Mouse (Mus musculus) c-Kit-positive CD71-positive TER-119-positive erythroid progenitor cells, embryonic 14.5 days (primary cell): ENCODE results near the gene Olfr668.
"Not testable (repeated sequence)": the region's sequence is repeated elsewhere in the genome, so short reads cannot be mapped to it uniquely, and the experiment has no call there.

Source experiments
- DNase-seq: peaks from one replicate; pipeline ENCODE4 v3.0.0-alpha.2; 2013; ENCODE audit warnings: low spot score

The Olfr668 gene

DNA sequence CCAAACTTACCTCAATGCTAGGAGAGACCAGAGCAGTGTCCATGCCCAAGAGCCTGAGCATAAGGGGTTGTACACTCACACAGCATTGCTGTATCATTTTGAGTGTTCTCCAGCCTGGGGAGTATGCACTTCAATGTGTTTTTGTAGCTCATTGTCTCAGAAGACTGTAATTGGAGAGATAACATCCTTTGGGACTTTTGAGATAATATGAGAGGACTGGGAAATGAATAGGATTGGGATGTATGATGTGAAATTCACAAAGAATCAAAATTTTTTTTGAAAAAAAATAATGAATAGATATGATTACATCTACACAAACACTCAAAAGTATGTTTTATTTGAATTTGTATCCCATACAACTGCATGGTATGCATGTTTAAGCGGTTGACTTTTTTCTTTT, at the start of gene Olfr668:
Olfr668 (minus strand) TSS at position 101 of the 400 bp plus-strand sequence.
- no peak for DNase-seq

DNA sequence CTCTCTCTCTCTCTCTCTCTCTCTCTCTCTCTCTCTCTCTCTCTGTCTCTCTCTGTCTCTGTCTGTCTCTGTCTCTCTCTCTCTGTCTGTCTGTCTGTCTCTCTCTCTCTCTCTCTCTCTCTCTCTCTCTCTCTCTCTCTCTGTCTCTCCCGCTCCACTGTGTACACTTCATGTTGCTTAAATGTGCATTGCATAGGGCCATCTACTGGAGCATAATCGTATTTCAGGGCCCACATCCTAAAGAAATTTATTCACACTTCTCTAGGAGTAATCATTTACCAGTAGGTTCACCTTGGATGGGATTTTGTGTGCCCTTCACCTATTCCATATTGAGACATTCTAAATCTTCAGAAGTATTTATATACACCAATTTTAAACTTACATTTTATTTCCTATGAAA, 44.6 kb upstream of the Olfr668 start:
- DNase-seq, result not testable (repeated sequence)

DNA sequence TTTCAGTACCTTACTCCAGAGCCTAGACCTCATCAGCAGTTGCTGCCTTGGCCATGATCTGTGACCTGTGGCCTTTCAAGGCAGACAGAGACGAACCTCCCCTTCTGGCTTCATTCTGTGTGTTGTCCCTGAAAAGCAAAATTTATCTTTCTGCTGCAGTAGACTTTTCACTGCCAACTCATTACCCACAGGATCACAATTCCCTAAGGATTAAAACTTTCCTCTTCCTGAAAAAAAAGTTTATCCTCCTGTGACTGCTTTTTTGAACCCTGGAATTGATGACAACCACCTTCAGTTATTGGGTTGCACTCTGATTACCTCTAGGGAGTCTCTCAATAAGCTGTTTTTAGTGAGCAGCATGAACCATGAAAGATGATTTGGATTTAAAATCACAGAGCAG, 34.7 kb upstream of the Olfr668 start, which contains the start of gene Olfr670:
Olfr670 (minus strand) TSS at position 101 of the 400 bp plus-strand sequence.
- no peak for DNase-seq

DNA sequence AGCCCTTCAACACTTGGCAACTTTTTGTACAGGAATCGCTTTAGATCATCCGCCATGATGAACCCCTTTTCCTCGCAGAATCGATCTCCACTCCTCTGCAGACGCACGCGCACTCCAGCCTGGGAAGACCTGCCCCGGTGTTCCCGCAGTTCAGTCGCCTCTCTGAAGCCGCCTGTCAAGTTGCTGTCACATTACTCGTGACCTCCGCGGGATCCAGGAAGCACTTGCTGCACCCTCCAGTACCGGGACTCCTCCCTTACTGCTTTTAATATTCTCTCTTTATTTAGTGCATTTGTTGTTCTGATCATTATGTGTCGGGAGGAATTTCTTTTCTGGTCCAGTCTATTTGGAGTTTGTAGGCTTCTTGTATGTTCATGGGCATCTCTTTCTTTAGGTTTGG, 22.4 kb upstream of the Olfr668 start:
- DNase-seq, result not testable (repeated sequence)

DNA sequence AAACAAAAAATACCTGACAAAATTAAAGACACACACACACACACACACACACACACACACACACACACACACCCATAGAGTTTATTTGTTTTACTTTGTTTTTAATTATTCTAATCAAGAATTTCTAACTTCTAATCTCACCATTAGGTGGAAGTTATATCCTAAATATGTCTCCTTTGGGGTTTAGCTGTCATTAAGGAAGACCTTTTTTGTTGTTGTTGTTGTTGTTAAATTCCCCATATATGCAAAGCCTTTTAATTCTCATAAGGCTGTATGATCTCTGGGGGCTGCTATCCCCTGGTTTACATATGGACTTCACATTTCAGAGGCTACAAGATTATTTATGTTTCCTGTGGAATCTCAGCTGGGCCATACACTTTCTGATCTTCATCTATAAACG, 6.1 kb upstream of the Olfr668 start, which contains the start of gene Olfr669:
Olfr669 (plus strand) TSS at position 301 of the 400 bp plus-strand sequence.
- DNase-seq, result no peak

DNA sequence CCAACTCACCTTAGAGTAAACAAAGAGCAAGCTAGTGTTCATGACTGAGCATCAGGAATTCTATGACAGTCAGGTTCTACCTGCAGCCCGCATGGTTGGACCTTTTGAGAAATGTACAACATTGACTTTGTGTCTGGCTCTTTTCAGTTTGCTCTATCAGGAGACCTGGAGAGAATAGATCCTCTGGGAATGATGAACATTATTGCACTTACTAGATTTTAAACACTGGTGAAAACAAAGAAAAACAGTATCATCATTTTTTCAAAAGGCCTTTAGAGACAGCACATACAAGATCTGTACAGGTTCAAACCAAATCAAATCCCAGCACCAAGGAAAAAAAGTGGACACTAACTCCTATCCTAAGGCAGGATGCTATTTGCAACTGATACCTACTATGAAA, 6.5 kb downstream of the Olfr668 start, which contains the start of gene Olfr667:
Olfr667 (minus strand) TSS at position 101 of the 400 bp plus-strand sequence.
- DNase-seq, result no peak

DNA sequence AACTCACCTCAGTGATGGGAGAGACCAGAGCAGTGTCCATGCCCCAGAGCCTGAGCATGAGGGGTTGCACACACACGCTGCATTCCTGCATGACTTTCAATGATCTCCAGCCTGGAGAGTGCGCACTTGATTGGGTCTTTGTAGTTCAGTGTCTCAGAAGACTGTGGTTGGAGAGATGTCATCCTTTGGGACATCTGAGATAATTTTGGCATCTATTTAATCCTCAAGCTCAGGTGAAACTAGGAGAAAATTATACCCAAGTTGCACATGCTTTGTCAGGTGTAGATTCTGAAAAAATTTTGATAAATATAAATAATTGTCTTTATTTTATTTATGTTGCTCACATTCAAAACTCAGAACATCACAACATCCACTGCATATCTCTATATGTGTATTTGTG, 32.0 kb downstream of the Olfr668 start, which contains the start of gene Olfr666:
Olfr666 (minus strand) TSS at position 101 of the 400 bp plus-strand sequence.
- no peak for DNase-seq

DNA sequence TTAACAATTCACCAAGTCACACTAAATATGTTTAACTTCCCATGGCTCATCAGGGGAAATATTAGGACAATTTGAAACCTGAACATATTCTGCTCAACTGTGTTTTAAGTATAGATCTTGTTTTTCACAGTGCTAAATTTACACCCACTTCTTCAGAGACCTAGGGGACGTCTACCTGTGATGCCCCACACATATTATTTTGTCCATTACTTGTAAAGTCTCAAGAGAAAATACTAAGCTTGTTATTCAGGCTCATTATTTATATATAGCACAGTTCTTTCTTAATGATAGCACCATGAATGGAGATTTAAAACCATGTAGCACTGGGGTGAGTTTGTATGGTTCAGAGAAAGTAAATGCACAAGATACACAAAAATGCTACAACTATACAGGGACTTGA, 50.1 kb downstream of the Olfr668 start, which contains the start of gene Olfr665:
Olfr665 (plus strand) TSS at position 301 of the 400 bp plus-strand sequence.
- DNase-seq, result no peak
